Mouse (Mus musculus): ENCODE data around the gene Pthlh.
A peak's percentile ranks its signal among the peaks of the same experiment; 100 is the strongest.
"Not testable (repeated sequence)": the region's sequence is repeated elsewhere in the genome, so short reads cannot be mapped to it uniquely, and the experiment has no call there.

Gene Pthlh

GRCm38 (mm10) chr6:147263587-147264565, at the start of gene Pthlh:
Pthlh (minus strand) TSS chr6:147264183.
- peak; percentile 13 to 37 for DNase-seq

DNA sequence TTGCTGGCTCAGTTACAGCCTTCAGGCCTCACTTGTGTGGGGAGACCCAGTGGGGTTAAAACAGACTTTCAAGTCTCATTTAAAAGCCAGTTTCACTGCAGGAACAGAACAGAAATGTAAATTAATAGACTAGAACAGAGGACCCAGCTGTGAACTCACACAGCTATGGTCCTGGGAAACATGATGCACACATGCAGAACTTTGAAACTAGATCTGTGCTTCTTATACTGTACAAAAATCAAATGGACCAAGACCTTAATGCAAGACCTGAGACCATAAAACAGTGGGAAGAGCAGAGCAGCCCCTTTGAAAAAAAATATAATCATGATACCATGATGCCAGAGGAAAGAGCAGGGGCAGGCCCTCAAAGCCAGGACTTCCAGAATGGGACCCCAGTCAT, 49.3 kb upstream of the Pthlh start:
- DNase-seq: no peak

GRCm38 (mm10) chr6:147310435-147310978, 46.5 kb upstream of the Pthlh start:
- no peak for DNase-seq

GRCm38 (mm10) chr6:147310035-147310434, 46.1 kb upstream of the Pthlh start:
- DNase-seq: no peak

DNA sequence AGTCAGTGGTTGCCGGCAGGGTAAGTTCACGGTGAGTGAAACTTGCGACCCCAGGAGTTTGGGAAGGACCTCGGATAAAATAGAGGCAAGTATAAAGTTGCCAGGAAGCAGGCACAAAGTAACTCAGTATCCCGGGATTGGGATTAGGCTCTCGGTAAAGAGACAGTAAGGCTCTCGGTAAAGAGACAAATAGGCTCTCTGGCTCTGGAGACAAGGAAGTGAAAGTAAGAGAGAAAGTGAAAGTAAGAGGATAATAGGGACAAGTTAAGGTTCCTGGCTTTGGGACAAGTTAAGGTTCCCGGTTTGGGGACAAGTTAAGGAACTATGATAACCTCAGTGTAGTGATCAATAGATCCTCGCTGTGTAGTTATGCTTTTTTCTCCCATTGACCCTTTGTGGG, 40.3 kb upstream of the Pthlh start:
- not testable (repeated sequence) for DNase-seq

- no peak for DNase-seq
These were observed 35.6 kb upstream of the Pthlh start for GRCm38 (mm10) chr6:147299607-147300006.

- DNase-seq: no peak
These were observed 15.3 kb upstream of the Pthlh start for GRCm38 (mm10) chr6:147279309-147279708.

GRCm38 (mm10) chr6:147268143-147268790, 4.3 kb upstream of the Pthlh start:
- DNase-seq: no peak

GRCm38 (mm10) chr6:147266466-147266865, 2.5 kb upstream of the Pthlh start:
- DNase-seq: no peak

DNA sequence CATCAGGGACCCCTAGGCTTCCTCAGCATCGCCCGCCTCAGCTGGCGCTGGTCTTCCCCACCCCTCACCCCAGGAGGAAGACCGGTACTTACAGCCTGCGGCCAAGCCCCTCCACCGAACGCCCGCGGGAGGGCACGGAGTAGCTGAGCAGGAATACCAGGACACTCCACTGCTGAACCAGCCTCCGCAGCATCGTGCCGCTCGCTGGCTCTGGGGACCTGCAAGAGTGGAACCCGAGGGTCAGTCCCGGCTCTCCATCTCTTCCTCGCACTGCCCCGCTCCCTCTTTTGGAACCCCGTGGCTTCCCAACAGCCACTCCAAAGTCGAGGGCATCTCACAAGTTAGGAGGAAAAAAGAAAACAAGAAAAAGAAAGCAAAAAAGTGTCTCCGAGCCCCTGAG, 805 bp downstream of the Pthlh start:
- no peak for DNase-seq

DNA sequence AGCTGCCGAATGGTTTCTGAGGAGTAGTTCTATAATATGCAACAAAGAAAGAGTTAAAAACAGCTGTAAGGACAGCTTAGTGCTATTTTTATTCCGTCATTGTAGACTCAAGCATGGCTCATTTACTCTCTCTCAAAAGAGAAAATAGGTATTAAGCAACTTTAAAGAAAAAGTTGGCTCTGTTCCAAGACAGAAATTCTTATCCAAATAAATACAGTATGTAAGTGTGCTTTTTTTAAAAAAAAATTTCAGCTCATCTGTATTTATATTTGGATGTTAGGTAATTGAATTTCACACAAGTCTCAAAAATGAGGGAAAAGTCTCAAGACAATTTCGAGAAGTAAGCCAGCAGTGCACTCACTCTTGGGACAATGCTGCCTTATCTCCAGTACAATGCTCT, 2.4 kb downstream of the Pthlh start:
- no peak for DNase-seq

GRCm38 (mm10) chr6:147260766-147261165, 3.2 kb downstream of the Pthlh start:
- no peak for DNase-seq

- DNase-seq: no peak
These were observed 16.2 kb downstream of the Pthlh start for GRCm38 (mm10) chr6:147247782-147248181.

DNA sequence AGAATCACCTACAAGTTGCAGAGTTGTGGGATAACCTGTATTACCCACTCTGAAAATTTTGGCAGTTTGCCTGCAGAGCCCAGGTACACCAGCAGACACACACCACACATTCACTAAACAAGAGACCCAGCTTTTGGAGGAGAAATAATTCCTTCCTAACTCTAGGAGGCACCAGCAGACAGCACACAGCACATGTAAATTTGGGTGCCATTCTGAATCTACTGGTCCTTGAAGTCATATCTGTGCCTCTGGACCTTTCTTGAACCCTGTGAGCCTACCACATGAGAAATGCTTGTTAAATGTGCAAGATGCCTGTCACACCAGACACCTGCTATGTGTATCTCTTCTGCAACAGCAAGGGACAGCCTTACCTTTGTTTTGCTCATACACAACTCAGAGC, 19.7 kb downstream of the Pthlh start:
- DNase-seq: no peak

GRCm38 (mm10) chr6:147243655-147244054, 20.3 kb downstream of the Pthlh start:
- no peak for DNase-seq

- DNase-seq: no peak
These were observed 22.4 kb downstream of the Pthlh start for GRCm38 (mm10) chr6:147241541-147241940.

DNA sequence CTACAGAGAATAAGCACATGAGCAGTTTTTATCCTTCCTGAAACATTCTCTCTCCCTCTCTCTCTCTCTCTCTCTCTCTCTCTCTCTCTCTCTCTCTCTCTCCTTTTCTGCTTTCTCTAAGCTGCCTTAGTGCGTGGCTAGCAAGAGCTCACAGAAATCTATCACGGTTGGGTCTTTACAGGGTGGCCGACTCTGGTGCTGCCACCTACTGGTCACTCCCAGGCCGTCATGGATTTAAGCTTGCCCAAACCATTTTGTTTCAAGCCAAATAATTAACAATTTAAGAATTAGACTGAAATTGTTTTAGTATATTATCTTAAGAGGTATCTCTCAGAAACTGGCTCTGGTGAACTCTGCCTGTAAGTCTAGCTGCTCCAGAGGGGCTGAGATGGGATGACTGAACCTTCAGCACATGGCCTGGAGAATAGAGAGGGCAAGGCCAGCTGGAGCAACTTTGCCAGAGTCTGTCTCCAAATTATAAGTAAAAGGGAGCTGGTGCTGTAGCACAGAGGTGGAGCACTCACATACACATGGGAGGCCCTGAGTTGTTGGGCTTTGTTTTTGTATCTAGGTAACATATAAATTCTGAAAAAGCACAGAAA, 23.7 kb downstream of the Pthlh start:
- peak; percentile 22 to 30 for DNase-seq

DNA sequence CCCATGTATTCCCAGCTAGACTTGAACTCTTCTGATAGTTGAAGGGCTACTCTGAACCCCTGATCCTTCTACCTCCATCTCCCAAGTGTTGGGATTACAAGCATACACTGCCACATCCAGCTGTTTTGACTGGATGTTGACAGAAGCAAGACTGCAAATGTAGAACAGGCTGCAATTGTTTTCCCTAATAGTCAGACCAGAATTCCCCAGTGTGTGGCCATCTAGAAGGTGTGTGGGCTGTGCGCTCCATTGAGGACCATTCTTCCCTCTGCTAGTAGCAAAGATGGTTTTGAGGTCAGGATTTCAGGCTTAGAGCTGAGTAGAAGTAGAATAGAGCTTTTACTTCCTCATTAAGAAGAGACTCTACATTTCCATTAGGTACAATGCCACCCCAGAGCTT, 37.3 kb downstream of the Pthlh start:
- no peak for DNase-seq

DNA sequence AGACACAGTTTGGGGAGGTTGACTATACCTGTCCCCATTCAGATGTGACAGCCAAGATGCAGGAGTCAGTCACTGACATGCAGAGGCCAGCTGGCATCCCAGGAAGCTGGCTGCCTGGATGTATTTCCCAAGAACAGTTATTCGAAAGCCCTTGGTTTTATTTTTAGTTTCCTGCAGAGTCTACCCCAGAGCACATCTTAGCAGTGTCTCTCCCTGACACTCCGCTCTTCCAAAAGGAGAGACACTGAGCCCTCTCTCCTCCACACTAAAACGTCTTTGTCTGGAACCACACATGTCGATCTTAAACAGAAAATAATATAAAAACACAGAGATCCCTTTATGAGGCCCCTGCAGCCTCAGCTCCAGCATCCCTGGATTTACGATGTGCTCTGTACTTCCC, 44.9 kb downstream of the Pthlh start:
- DNase-seq: no peak

DNA sequence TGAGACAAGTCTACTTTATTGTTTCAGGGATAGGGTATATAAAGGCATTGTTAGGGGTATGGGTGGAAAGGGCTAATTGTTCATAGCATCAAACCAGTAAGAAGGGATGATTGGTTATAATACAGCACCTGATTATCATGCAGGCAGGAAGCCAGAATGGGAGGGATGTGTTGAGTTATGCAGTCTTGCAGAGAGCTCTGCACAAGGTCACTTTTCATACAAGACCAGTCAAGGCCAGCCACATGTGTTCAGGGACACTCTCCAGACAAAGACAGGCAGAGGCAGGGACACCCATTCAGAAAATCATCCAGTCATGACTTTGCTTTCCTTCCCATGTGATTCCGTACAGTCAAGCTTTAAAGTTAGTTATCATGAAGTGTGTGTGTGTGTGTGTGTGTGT, 47.8 kb downstream of the Pthlh start:
- DNase-seq: no peak

- no peak for DNase-seq
These were observed 56.1 kb downstream of the Pthlh start for GRCm38 (mm10) chr6:147207821-147208330.

Data from thymus, postnatal 36 days (tissue).